Mouse (Mus musculus): ENCODE results near the gene Rbm45.

Gene Rbm45

DNA sequence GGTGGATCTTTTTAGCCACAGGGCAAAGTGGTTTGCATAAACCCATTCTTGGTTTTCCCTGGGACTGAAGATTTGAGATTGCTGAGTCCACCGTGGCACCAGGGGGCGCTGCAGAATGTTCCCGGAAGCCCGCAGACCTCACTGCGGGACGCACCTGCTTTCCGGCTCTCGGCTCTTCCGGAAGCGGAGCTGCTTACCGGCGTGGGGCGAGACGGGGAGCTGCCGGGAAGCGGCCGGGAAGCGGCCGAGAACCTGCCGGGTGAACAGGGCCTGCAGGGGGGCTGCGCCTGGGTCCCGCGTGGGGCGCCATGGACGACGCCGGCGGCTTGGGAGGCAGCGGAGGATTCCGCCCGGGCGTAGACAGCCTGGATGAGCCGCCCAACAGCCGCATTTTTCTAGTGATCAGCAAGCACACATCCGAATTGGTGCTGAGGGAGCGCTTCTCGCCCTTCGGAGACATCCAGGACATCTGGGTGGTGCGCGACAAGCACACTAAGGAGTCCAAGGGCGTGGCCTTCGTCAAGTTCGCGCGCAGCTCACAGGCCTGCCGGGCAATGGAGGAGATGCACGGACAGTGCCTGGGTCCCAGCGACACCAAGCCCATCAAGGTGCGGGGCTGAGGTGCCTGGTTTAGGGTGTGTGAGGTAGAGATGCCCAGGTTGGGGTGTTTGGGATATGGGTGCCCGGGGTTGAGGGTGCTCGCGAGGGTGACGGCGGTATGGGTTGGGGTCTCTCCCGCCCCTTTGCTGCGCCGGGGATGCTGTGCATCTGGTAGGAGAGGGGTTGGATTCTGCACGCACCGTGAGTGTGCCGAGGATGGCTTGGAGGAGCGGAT, at the start of gene Rbm45:
Gene Rbm45, plus strand, starts transcription at position 164 of the 835 bp plus-strand sequence.
- DNase-seq (ENCODE audit: low spot score), result peak; percentile 55

DNA sequence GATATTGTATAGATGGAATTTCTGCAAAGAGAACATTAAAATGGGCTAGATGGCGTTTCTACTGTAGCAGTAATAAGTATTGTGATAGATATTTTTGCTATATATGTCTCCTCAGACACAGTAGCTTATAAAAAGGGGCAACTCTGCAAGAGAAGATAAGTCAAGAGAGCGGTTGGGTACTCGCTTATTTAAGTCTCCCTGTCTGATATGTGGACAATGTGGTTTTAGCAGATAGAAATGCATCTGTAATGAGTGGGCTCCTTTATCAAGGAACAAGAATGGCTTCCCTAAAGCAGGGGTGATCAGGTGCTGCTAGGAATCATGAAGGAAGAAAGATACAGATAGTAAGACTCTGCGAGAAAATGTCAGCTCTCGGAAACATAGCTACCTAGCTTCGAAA, 49.4 kb upstream of the Rbm45 start:
- DNase-seq (ENCODE audit: low spot score), result no peak

- no peak for DNase-seq (ENCODE audit: low spot score)
These were observed 46.5 kb upstream of the Rbm45 start for GRCm38 (mm10) chr2:76323185-76323875.

GRCm38 (mm10) chr2:76324463-76324862, 45.3 kb upstream of the Rbm45 start:
- DNase-seq (ENCODE audit: low spot score), result no peak

- DNase-seq (ENCODE audit: low spot score), result no peak
These were observed 43.6 kb upstream of the Rbm45 start for GRCm38 (mm10) chr2:76326161-76326560.

- no peak for DNase-seq (ENCODE audit: low spot score)
These were observed 39.7 kb upstream of the Rbm45 start for GRCm38 (mm10) chr2:76330081-76330480.

GRCm38 (mm10) chr2:76332161-76332805, 37.5 kb upstream of the Rbm45 start:
- no peak for DNase-seq (ENCODE audit: low spot score)

GRCm38 (mm10) chr2:76334596-76334995, 35.2 kb upstream of the Rbm45 start:
- DNase-seq (ENCODE audit: low spot score), result no peak

- peak; percentile 10 for DNase-seq (ENCODE audit: low spot score)
These were observed 31.3 kb upstream of the Rbm45 start, which contains the start of gene Pde11a for GRCm38 (mm10) chr2:76338215-76339156. TSS of gene Pde11a (minus strand) at chr2:76338774.

DNA sequence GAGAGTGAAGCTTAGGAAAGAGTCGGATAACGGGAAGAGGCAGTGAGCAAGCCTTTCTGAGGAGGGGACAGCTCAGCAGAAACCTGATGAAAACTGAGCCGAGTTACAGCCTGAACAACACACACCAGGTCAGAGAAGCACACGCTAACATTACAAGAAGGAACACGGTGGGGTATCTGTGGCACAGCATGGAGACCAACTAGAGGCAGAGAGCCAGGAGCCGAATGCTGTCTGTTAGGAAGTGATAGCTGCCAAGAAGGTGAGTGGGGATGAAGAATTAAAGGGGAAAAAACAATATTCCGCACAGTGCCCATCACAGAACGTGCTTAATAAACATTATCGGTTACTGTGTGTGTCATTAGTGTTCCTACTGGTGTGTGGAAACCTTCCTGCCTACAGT, 27.6 kb upstream of the Rbm45 start:
- DNase-seq (ENCODE audit: low spot score), result no peak

DNA sequence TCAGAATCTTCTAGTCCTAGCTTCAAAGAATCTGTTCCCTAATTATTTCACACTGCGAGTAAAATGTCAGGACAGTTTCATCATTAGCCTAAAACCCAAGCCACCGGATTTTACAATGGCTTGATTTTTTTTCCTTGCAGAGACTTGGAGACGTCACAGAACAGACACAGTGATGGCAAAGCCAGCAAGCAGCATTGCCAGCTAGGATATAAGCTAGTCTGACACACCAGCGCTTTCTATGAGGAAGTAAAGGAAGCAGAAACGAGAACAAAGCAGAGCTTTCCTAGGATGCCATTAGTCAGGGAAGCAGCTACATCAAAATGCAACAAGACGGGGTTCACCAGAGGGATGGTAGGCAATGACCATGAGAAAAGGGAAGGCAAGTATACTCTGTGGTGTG, 21.9 kb upstream of the Rbm45 start:
- DNase-seq (ENCODE audit: low spot score), result no peak

DNA sequence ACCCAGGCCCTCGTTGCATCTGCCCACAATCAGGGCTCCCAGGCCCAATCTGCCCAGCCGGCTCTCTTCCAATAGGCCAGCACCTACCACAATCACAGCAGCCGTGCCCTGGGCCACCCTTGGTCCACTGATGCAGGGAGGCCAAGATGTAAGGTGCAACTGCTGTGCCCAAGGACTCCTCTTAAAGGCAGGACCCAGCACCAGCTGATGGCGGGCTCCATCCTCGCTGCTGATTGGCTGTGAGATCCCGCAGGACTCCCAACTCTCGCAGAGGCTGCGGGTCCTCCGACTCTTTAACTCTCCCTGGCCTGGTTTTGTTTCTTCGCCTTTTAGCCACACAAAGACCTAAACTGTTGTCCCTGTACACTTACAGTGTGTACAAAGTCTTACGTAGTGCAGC, 9.6 kb upstream of the Rbm45 start, which contains the start of gene Cyct:
Gene Cyct, minus strand, starts transcription at position 225 of the 400 bp plus-strand sequence.
- DNase-seq (ENCODE audit: low spot score), result no peak

GRCm38 (mm10) chr2:76362111-76362510, 7.7 kb upstream of the Rbm45 start:
- DNase-seq (ENCODE audit: low spot score), result no peak

DNA sequence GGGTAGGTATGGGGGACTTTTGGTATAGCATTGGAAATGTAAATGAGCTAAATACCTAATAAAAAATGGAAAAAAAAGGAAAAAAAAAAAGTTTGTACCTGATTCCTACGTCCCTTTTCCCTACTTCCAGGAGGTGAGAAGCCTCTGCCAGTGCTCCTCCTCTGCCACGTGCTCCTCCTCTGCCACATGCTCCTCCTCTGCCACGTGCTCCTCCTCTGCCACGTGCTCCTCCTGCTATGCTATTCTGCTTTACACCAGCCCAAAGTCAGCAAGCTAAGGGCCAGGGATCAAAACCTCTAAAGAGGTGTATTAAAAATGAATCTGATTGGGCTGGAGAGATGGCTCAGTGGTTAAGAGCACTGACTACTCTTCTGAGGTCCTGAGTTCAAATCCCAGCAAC, 4.0 kb upstream of the Rbm45 start:
- no peak for DNase-seq (ENCODE audit: low spot score)

GRCm38 (mm10) chr2:76367188-76367922, 2.4 kb upstream of the Rbm45 start:
- peak; percentile 56 for DNase-seq (ENCODE audit: low spot score)

DNA sequence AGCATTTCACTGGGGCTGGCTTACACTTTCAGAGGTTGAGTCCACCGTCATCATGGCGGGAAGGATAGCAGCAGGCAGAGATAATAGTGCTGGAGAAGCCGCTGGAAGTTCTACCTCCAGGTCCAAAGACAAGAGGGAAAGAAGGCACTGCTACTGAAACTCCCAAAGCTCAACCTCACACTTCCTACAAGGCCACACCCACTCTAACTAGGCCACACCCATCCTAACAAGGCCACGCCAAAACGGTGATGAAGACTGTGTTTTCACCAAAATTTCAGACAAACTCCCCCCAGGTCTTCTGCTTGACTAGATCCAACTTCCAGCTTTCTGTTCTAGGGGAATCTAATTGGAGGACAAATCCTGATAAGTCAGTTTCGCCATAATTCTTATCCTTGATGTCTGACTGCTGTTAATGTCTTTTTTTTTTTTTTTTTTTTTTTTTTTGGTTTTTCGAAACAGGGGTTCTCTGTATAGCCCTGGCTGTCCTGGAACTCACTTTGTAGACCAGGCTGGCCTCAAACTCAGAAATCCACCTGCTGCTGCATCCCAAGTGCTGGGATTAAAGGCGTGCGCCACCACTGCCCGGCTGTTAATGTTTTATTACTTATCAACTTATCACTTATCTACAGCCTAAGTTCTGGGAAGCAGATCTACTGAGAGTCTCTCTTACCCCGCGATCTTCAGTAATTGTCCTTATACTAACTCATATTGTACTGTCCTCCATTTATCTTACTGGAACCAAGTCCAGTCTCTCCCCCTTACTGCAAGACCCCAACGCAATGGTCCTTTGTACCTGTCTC, 723 bp upstream of the Rbm45 start:
- no peak for DNase-seq (ENCODE audit: low spot score)

- no peak for DNase-seq (ENCODE audit: low spot score)
These were observed 805 bp downstream of the Rbm45 start for GRCm38 (mm10) chr2:76370656-76370922.

DNA sequence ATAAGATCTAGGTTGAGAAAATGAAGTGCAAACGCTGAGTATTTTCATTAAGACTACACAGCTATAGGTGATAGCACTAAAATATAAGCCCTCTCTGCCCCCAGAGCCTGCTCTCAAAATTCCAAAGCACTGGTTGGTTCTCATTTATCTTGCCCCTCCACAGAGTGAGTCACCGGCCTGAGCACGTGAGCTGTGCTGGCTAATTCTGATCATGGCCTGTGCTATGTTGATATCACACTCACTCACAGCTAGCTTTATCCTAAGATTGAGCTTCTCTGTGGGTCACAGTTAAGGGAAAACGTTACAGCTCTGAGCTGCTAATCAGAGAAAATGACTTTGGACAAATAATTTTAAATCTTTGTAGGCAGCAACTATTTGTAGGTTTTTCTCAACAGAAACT, 2.5 kb downstream of the Rbm45 start:
- DNase-seq (ENCODE audit: low spot score), result no peak

GRCm38 (mm10) chr2:76374544-76375206, 4.9 kb downstream of the Rbm45 start:
- no peak for DNase-seq (ENCODE audit: low spot score)

GRCm38 (mm10) chr2:76378646-76379045, 8.9 kb downstream of the Rbm45 start:
- no peak for DNase-seq (ENCODE audit: low spot score)

Data from ovary, postnatal 10 days (tissue).